Mouse (Mus musculus) natural killer cell, adult 2 months (primary cell): ENCODE results near the gene Gm6812.
"Not testable (repeated sequence)": the region's sequence is repeated elsewhere in the genome, so short reads cannot be mapped to it uniquely, and the experiment has no call there.

ENCODE experiments used
- DNase-seq, 2 experiments: peaks; one replicate each; pipeline ENCODE4 v3.0.0; 2022; ENCODE audit warnings: low spot score in 2 of 2

Gene Gm6812

DNA sequence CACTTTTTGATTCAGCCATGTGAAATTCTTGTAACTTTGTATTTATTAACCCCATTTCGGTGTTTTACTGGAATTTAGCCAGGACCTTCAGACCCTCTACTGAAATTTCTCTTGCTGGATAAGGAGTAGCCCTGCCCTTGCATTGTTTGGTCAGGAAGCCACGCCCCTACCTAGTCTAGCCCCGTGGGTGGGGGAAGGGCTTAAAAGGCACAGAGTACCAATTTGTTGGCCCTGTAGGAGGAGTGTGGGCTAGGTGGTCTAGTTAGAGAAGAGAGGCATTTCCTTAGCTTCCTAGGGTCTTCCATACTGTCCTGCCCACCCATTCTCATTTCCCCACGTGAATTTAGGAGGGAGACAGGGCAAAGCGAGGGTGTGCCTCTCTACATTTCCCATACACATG is at the start of gene Gm6812:
Gene Gm6812, minus strand, starts transcription at position 101 of the 400 bp plus-strand sequence.
- DNase-seq = not testable (repeated sequence)

DNA sequence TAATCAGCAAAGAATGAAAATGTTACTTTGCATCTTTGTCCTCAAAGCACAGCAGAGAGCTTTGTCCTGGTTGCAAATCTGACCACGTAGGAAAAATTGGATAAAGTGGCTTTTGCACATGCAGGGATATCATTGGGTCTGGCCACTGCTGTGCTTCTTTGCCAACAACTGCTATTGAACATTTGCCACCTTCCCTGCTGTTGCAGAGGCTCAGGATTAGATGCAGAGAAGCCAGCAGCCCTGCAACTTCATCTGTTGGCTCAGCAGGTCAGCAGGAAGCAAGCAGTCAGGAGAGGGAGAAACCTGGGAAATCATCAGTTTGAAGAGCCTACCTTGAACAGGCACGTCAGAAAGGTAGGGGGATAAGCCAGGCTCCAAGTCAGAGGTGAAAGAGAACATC is 27.7 kb downstream of the Gm6812 start:
- DNase-seq = no peak
